Mouse (Mus musculus): ENCODE data around the gene Sox12.

- TF ChIP-seq POLR2A (IDR thresholded peaks at IDR 0.05; ENCODE audit: extremely low read depth, insufficient read depth, low read length) (no peak), CTCF (IDR thresholded peaks at IDR 0.05; ENCODE audit: extremely low read depth, insufficient read depth, low read length) (no peak)
Measured at GRCm38 (mm10) chr2:152349205-152349604, 48.7 kb downstream of the Sox12 start.

All from cortical plate, adult 2 months (tissue).